ENCODE assay signal across 8 mouse cellular contexts in genomic region chr10:67284761-67285175, GRCm38 (mm10). TPM values are rescaled to one million over a fixed set of nuclear protein-coding genes. Genes with fewer than 3 reads are reported as not detected.
A peak's percentile ranks its signal among the peaks of the same experiment; 100 is the strongest.
DNase-seq lines count a peak whose midpoint lies in the region; ATAC-seq and TF ChIP-seq lines count a peak whose summit lies in the region.

No protein-coding gene starts in this region.

- H3K4me2 ChIP-seq in heart, embryonic 15.5 days = peak overlapping the region; percentile 91
- peak overlapping the region; percentile 68; the same call in 1 of the 2 replicates for H3K4me2 ChIP-seq in CH12.LX (ENCODE audit: insufficient read depth, low read depth, poor library complexity, severe bottlenecking)
- peak overlapping the region; percentile 96 for H3K4me2 ChIP-seq in liver, embryonic 14.5 days (ENCODE audit: low read depth)
- H3K4me2 ChIP-seq in neural tube, embryonic 14.5 days (ENCODE audit: low read depth, low read length) = peak overlapping the region; percentile 90

- no peak for TF ChIP-seq POLR2A in CH12.LX (IDR thresholded peaks at IDR 0.05; ENCODE audit: low read depth, low read length)

- no peaks in the 10 kb centered on the region for H3K36me3 ChIP-seq in heart, embryonic 15.5 days
- peaks cover 0 to 16% of the 10 kb centered on the region in 2 experiments for H3K36me3 ChIP-seq in CH12.LX (replicated peaks in 1 of 2; ENCODE audit: control insufficient read depth in 1 of 2, insufficient read depth in 1 of 2, low read length in 1 of 2)
- no peaks in the 10 kb centered on the region for H3K36me3 ChIP-seq in liver, embryonic 14.5 days (replicated peaks; ENCODE audit: control insufficient read depth, insufficient read depth, low read depth)
- no peaks in the 10 kb centered on the region for H3K36me3 ChIP-seq in neural tube, embryonic 14.5 days (ENCODE audit: control insufficient read depth, insufficient read depth, low read length)

- DNase-seq in heart, postnatal 10 days = no peak
- no peak for DNase-seq in CH12.LX (ENCODE audit: extremely low read depth)
- DNase-seq in c-Kit-negative CD71-positive TER-119-positive erythroid progenitor cells, embryonic 14.5 days (ENCODE audit: low read depth, low spot score) = peak; percentile 25
- DNase-seq in heart, postnatal 4 days = peak; percentile 41
- DNase-seq in liver, embryonic 14.5 days (ENCODE audit: low read depth in 3 of 3, low spot score in 3 of 3) = no peak
- DNase-seq in frontal cortex, postnatal 14 days (ENCODE audit: low spot score in 2 of 2) = no peak

- intact Hi-C loops in heart, postnatal 10 days (cut with DNase I) = loop anchor here (1.0 kb wide), 1 partner anchor 94 kb away; no protein-coding TSS in a partner anchor

- in situ Hi-C loops in CH12.LX (cut with MboI; ENCODE audit: low pct_ligation_motif_present, low pct_unique_long_range_greater_than_20kb, low sequenced_read_pairs) = no loop called here

- peak; percentile 58 for ATAC-seq in heart, embryonic 15.5 days (replicated peaks; ENCODE audit: insufficient number of reproducible peaks, insufficient read depth, low FRiP score, low read depth)
- peak; percentile 76 for ATAC-seq in liver, embryonic 14.5 days (ENCODE audit: insufficient read depth)
- ATAC-seq in neural tube, embryonic 14.5 days (ENCODE audit: low read depth) = peak; percentile 80; the same call in 1 of the 2 replicates

- H3K4me3 ChIP-seq in heart, embryonic 15.5 days = peak overlapping the region; percentile 97
- peak overlapping the region; percentile 90 to 91 (median 90) for H3K4me3 ChIP-seq in CH12.LX (replicated peaks in 1 of 3; ENCODE audit: low read depth in 2 of 3, low read length in 2 of 3, poor library complexity in 1 of 3)
- H3K4me3 ChIP-seq in liver, embryonic 14.5 days (ENCODE audit: insufficient read depth in 1 of 2, low read depth in 2 of 2, low read length in 2 of 2) = peak overlapping the region; percentile 87 to 96
- H3K4me3 ChIP-seq in neural tube, embryonic 14.5 days (ENCODE audit: low read depth, low read length) = peak overlapping the region; percentile 72

- no peak for TF ChIP-seq CTCF in CH12.LX (conservative IDR thresholded peaks at IDR 0.05 in 1 of 2, IDR thresholded peaks at IDR 0.05 in 1 of 2; ENCODE audit: low read depth in 2 of 2, low read length in 2 of 2)
- no peak for TF ChIP-seq CTCF in liver, embryonic 14.5 days (IDR thresholded peaks at IDR 0.05; ENCODE audit: low read depth)

- under 1% methylated on average over 41 of the region's 41 CpGs for WGBS in heart, embryonic 15.5 days
- WGBS in liver, embryonic 14.5 days (ENCODE audit: insufficient replicate concordance) = 0% methylated on average over 35 of the region's 41 CpGs
- under 1% methylated on average over 35 of the region's 41 CpGs for whole genome bisulfite sequencing in neural tube, embryonic 14.5 days

- peak overlapping the region; percentile 94 for H3K9ac ChIP-seq in heart, embryonic 15.5 days
- H3K9ac ChIP-seq in CH12.LX (ENCODE audit: insufficient read depth, low read depth) = peak overlapping the region; percentile 96
- H3K9ac ChIP-seq in liver, embryonic 14.5 days (replicated peaks) = peak overlapping the region; percentile 90
- H3K9ac ChIP-seq in neural tube, embryonic 14.5 days (replicated peaks; ENCODE audit: low read depth, low read length) = peak overlapping the region; percentile 78

- TF ChIP-seq RAD21 in CH12.LX (IDR thresholded peaks at IDR 0.05; ENCODE audit: low read depth, low read length) = no peak

- H3K27me3 ChIP-seq in heart, embryonic 15.5 days = no peaks in the 10 kb centered on the region
- no peaks in the 10 kb centered on the region for H3K27me3 ChIP-seq in CH12.LX (replicated peaks)
- H3K27me3 ChIP-seq in liver, embryonic 14.5 days (ENCODE audit: control insufficient read depth, insufficient read depth, low read length) = no peaks in the 10 kb centered on the region
- H3K27me3 ChIP-seq in neural tube, embryonic 14.5 days (ENCODE audit: control insufficient read depth, insufficient read depth, low read length) = no peaks in the 10 kb centered on the region

- dilution Hi-C loops in CH12.LX (cut with MboI; ENCODE audit: extremely low pct_ligation_motif_present, extremely low pct_unique_long_range_greater_than_20kb, low sequenced_read_pairs) = no loop called here

- H3K27ac ChIP-seq in heart, embryonic 15.5 days = peak overlapping the region; percentile 77
- peak overlapping the region; percentile 59; the same call in 1 of the 2 replicates for H3K27ac ChIP-seq in CH12.LX (ENCODE audit: insufficient read depth, low read depth)
- H3K27ac ChIP-seq in liver, embryonic 14.5 days = no peak overlapping the region
- peak overlapping the region; percentile 66 for H3K27ac ChIP-seq in neural tube, embryonic 14.5 days (ENCODE audit: low read depth, low read length)

- H3K4me1 ChIP-seq in heart, embryonic 15.5 days (replicated peaks) = peaks cover 50% of the 10 kb centered on the region
- peaks cover 28 to 60% of the 10 kb centered on the region in 2 experiments for H3K4me1 ChIP-seq in CH12.LX (ENCODE audit: control insufficient read depth in 1 of 2, insufficient read depth in 2 of 2)
- peaks cover 16 to 21% of the 10 kb centered on the region in 2 experiments for H3K4me1 ChIP-seq in liver, embryonic 14.5 days (replicated peaks; ENCODE audit: control insufficient read depth in 2 of 2, insufficient read depth in 2 of 2, low read length in 1 of 2)
- H3K4me1 ChIP-seq in neural tube, embryonic 14.5 days (ENCODE audit: control insufficient read depth, insufficient read depth, low read length) = peaks cover 15% of the 10 kb centered on the region

- H3K9me3 ChIP-seq in heart, embryonic 15.5 days (replicated peaks) = no peaks in the 10 kb centered on the region
- H3K9me3 ChIP-seq in CH12.LX (replicated peaks; ENCODE audit: low read length) = no peaks in the 10 kb centered on the region
- no peaks in the 10 kb centered on the region for H3K9me3 ChIP-seq in liver, embryonic 14.5 days (ENCODE audit: control insufficient read depth, low read length)
- no peaks in the 10 kb centered on the region for H3K9me3 ChIP-seq in neural tube, embryonic 14.5 days (ENCODE audit: control insufficient read depth, low read length)

- no peak for TF ChIP-seq EP300 in CH12.LX (IDR thresholded peaks at IDR 0.05; ENCODE audit: low read length)
- no peak for TF ChIP-seq EP300 in liver, embryonic 14.5 days (IDR thresholded peaks at IDR 0.05; ENCODE audit: low read depth)

- H3K79me2 ChIP-seq in CH12.LX (replicated peaks; ENCODE audit: control insufficient read depth, extremely low read depth, insufficient read depth, poor library complexity, severe bottlenecking) = peaks cover 49% of the 10 kb centered on the region

TF ChIP-seq in CH12.LX, 34 proteins besides CTCF, POLR2A, EP300 and RAD21:
- TF ChIP-seq RCOR1 (conservative IDR thresholded peaks at IDR 0.05; ENCODE audit: low read depth, low read length) (no peak), KAT2A (IDR thresholded peaks at IDR 0.05; ENCODE audit: insufficient replicate concordance, low read length) (no peak), PAX5 (IDR thresholded peaks at IDR 0.05; ENCODE audit: low read length) (no peak), MYC (IDR thresholded peaks at IDR 0.05; ENCODE audit: low read depth, low read length) (no peak), UBTF (IDR thresholded peaks at IDR 0.05; ENCODE audit: low read depth, low read length) (0 out of 2 replicates have a peak, but pooled peaks have one; percentile 47)

RNA-seq across cellular contexts. Expression of gene Nrbf2, which starts 0.3 kb away (rescaled TPM):
- 28.7 and 29.3 TPM in 2 replicates for polyA plus RNA-seq in heart, embryonic 15.5 days (2015; fragmentation: Nextera tagmentation; extraction: Ambion mirVana)
- 10 to 100 TPM; 10.4 to 10.6 TPM for total RNA-seq in heart, postnatal 10 days (2021)
- total RNA-seq in CH12.LX (2012; rRNA removed) (17.8 and 18.8 TPM in 2 replicates), CH12.LX (2014; rRNA removed) (16.6 and 16.9 TPM in 2 replicates)
- 28.9 and 33.0 TPM in 2 replicates for polyA plus RNA-seq in CH12.LX (2012; ENCODE audit: insufficient read length, low read depth)
- total RNA-seq in heart, postnatal 4 days (2021) = 1 to 10 TPM; 7.2 to 8.3 TPM
- 3.4 and 5.5 TPM in 2 replicates for polyA plus RNA-seq in liver, embryonic 14.5 days (2012; rRNA removed)
- 15.0 and 15.5 TPM in 2 replicates for polyA plus RNA-seq in liver, embryonic 14.5 days (2014; fragmentation: Nextera tagmentation; extraction: Ambion mirVana)
- polyA plus RNA-seq in neural tube, embryonic 14.5 days (2014; fragmentation: Nextera tagmentation; extraction: Ambion mirVana) = 37.0 and 44.7 TPM in 2 replicates

Comparison
In these comparisons a context has a peak if more than half of its experiments do, and no peak if none do; other contexts are left out.
1. DNase-seq: peak in c-Kit-negative CD71-positive TER-119-positive erythroid progenitor cells, embryonic 14.5 days (single experiment) and heart, postnatal 4 days (single experiment); none in heart, postnatal 10 days (0 of 2), CH12.LX (single experiment), liver, embryonic 14.5 days (0 of 3) and frontal cortex, postnatal 14 days (0 of 2).
2. Peak in every context shown above with its lines, with median percentiles within 50 percentile points of each other: ATAC-seq, H3K4me2 ChIP-seq, H3K4me3 ChIP-seq and H3K9ac ChIP-seq.